Mouse (Mus musculus): ENCODE measurements around the gene Vkorc1. TPM values are rescaled to one million over a fixed set of nuclear protein-coding genes. Genes with fewer than 3 reads are reported as not detected.

The Vkorc1 gene
- total RNA-seq, 1 experiment from 2014 or later, result 40.5 TPM

GRCm38 (mm10) chr7:127850906-127851305 is 44.5 kb downstream of the Vkorc1 start:
- no peak for ATAC-seq (replicated peaks in 1 of 2; ENCODE audit: insufficient read depth in 1 of 2, low FRiP score in 2 of 2, low TSS enrichment in 1 of 2, low read depth in 1 of 2, poor library complexity in 2 of 2, severe bottlenecking in 2 of 2)

- ATAC-seq (replicated peaks in 1 of 2; ENCODE audit: insufficient read depth in 1 of 2, low FRiP score in 2 of 2, low TSS enrichment in 1 of 2, low read depth in 1 of 2, poor library complexity in 2 of 2, severe bottlenecking in 2 of 2), result no peak
Measured at GRCm38 (mm10) chr7:127849973-127850875, 45.2 kb downstream of the Vkorc1 start.

Other genes with a start within 250 kb of the Vkorc1 start
- gene Bcl7c, start 186.7 kb downstream of the Vkorc1 start, total RNA-seq (2017), result 60.5 and 72.0 TPM in 2 replicates
- gene Ctf1, start 182.9 kb downstream of the Vkorc1 start, total RNA-seq (2017), result 1.3 and 7.7 TPM in 2 replicates
- not detected in 2 replicates for gene Ctf2, start 163.5 kb downstream of the Vkorc1 start, total RNA-seq (2017)
- 15.1 and 18.5 TPM in 2 replicates for gene Fbxl19, start 151.1 kb downstream of the Vkorc1 start, total RNA-seq (2017)
- gene Orai3, start 125.8 kb downstream of the Vkorc1 start, total RNA-seq (2017), result 25.3 and 34.4 TPM in 2 replicates
- 12.4 and 15.2 TPM in 2 replicates for gene Setd1a, start 118.9 kb downstream of the Vkorc1 start, total RNA-seq (2017)
- not detected in 2 replicates for gene Gm49388, start 110.0 kb downstream of the Vkorc1 start, total RNA-seq (2017)
- 30.2 and 35.6 TPM in 2 replicates for gene Hsd3b7, start 95.0 kb downstream of the Vkorc1 start, total RNA-seq (2017)
- gene Stx4a, start 71.3 kb downstream of the Vkorc1 start, total RNA-seq (2017), result 47.1 and 82.4 TPM in 2 replicates
- gene Stx1b, start 71.1 kb downstream of the Vkorc1 start, total RNA-seq (2017), result 0.40 and 1.6 TPM in 2 replicates
- 44.5 and 50.2 TPM in 2 replicates for gene Zfp646, start 19.4 kb downstream of the Vkorc1 start, total RNA-seq (2017)
- 5.4 and 7.0 TPM in 2 replicates for gene Zfp668, start 18.8 kb downstream of the Vkorc1 start, total RNA-seq (2017)
- 0.94 TPM in 1 of 2 replicates, not detected in the other for gene Prss53, start 4.6 kb downstream of the Vkorc1 start, total RNA-seq (2017)
- not detected in 2 replicates for gene Gm21974, start 163 bp downstream of the Vkorc1 start, total RNA-seq (2017)
- gene Bckdk, start 8.5 kb upstream of the Vkorc1 start, total RNA-seq (2017), result 37.4 and 44.7 TPM in 2 replicates
- gene Kat8, start 16.9 kb upstream of the Vkorc1 start, total RNA-seq (2017), result 42.5 and 48.2 TPM in 2 replicates
- not detected in 2 replicates for gene Prss8, start 34.5 kb upstream of the Vkorc1 start, total RNA-seq (2017)
- 1.2 and 2.3 TPM in 2 replicates for gene Prss36, start 51.1 kb upstream of the Vkorc1 start, total RNA-seq (2017)
- 98.3 and 114 TPM in 2 replicates for gene Fus, start 71.8 kb upstream of the Vkorc1 start, total RNA-seq (2017)
- gene Pycard, start 98.2 kb upstream of the Vkorc1 start, total RNA-seq (2017), result 16.9 and 21.1 TPM in 2 replicates
- not detected in 2 replicates for gene Trim72, start 108.3 kb upstream of the Vkorc1 start, total RNA-seq (2017)
- 29.7 and 53.4 TPM in 2 replicates for gene Itgam, start 167.0 kb upstream of the Vkorc1 start, total RNA-seq (2017)
- gene Gm49368, start 167.1 kb upstream of the Vkorc1 start, total RNA-seq (2017), result 0.56 TPM in 1 of 2 replicates, not detected in the other
- gene Itgax, start 233.9 kb upstream of the Vkorc1 start, total RNA-seq (2017), result 1.3 and 2.4 TPM in 2 replicates

Data from hematopoietic stem cell, adult 5-6 weeks (primary cell).